Mouse (Mus musculus) ZHBTc4 (cell line): ENCODE data around the gene Nr1h2.

Experiments used
- DNase-seq: peaks from one replicate; pipeline ENCODE4 v3.0.0-alpha.2; 2011; ENCODE audit warnings: low read depth, low spot score

Gene Nr1h2

DNA sequence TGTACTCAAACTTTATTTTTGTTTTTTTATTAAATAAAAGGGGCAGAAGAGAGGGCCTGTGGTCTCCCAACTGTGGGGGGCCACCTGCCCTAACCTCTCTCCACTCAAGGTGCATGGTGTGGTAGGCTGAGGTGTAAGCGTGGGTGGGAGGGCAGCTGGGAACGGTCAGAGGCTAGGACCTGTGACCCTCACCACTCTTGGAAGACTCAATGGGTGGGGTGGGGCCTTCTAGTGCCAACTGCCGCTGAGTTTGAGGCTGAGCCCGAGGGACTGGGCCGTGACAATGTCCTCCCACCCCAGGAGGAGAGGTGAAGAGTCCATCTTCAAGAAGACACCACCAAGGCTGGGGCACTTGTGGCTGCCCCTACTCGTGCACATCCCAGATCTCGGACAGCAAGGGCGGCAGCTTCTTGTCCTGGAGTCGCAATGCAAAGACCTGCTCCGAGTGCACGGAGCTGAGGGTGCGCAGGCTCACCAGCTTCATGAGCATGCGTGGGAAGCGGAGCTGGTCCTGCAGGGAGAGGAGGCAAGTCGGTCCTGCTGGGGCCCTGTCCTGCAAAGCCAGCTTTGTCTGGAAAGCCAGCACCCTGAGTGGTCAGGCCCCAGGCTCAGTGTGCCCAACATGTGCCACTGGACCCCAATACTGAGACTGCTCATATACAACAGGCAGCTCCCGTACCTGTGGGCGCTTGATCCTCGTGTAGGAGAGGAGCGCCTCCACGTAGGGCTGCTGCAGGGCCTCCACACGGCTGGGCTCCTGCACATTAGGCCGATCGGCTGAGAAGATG, 3.9 kb downstream of the Nr1h2 start:
- no peak for DNase-seq

DNA sequence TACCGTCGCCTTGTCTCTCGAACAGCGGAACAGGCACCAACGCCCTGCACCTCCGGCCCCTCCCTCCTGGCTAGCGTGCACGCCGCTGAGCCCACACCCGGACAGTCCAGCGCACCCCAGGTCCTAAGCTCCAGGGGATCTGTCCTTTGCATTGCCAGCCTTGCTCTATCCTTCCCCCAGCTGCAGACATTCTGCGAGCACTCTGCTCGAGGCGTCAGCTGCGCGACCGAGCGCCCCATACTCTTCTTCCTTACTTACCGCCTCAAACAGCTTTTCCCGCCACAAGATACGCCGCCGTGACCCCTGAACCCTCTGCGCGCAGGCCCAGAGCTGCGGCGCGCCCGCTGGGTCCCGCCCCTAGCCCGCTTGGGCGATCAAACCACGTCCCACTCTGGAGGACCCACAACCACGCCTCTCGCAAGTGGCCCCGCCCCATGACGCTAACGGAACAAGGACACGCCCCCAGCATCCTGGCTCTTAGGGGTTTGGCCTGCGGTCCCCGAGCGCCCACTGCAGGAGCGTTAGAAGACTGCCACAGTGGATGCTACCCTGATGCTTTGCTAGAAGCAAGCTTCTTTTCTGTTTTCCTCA, 5.2 kb downstream of the Nr1h2 start, which contains the start of gene Pold1:
Gene Pold1 (minus strand): TSS at position 353 of the 591 bp plus-strand sequence.
- peak; percentile 100 for DNase-seq

DNA sequence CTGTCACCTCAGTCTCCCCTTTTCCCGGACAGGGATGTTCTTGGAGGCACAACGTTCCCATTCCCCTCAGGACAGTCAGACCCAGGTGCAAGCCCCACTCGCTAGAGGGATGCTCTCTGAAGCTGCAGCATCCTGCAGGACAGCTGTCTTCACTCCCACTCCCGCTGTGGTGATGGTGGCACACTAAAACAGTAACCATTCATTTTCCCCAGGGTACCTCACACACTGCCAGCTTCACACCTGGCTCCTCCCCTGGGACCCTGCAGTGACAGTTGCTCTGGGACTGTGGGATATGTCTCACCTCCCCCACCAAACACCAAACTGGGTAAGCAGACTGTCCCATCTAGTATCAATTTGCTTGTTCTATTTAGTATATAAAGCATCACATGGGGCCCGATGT, 6.0 kb downstream of the Nr1h2 start:
- DNase-seq: no peak

DNA sequence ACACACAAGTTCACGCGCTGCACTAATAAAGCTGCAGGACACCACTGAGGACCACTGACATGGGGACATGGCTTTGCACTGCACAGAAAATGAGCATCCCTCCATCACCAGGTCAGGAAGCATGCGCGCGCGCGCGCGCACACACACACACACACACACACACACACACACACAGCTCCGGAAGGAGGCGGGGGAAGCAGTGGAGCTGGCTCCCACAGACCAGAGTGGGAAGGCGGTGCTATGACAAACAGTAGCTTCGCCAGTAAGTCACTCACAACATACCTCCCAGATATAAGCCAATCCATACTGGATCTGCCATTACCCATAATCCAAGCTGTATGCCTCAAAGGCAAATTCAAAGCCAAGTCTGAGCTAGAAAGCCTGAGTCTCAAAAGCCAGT, 6.7 kb downstream of the Nr1h2 start:
- DNase-seq: no peak

DNA sequence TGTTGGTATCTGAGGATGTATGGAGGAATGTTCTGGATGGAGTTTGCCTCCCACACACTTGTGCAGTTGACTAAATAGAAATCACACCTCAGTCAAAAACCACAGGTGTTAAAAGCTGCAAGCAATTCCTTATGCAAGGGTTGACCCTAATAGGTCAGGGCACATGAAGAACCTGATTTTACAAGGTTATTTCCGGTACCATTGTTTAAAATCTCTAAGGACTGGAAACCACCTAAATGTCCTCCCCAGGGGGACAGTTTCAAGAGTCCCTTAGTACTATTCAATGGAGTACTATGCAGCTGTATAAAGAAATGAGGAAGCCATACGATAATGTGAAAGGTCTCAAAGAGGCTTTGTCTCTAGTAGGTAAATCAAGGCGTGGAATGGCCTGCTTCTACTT, 7.5 kb downstream of the Nr1h2 start:
- no peak for DNase-seq

DNA sequence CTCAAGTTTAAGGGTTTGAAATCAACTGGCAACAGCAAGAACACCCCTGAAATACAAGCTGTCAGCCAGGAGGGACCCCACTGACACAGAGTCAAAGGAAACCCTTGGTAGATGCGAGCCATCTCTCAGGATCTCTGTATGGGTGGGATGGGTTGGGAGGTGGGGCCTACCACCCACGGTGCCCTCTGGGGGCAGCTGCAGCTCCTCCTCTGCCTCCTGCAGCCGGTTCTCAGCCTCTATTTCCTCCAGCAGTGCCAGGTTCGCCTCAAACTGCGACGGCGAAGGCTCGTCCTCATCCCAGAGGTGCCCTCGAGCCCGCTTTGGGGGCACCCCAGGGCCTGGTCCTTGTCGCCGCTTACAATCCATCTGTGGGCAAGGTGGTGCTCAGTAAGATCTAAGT, 10.7 kb downstream of the Nr1h2 start:
- DNase-seq: no peak

DNA sequence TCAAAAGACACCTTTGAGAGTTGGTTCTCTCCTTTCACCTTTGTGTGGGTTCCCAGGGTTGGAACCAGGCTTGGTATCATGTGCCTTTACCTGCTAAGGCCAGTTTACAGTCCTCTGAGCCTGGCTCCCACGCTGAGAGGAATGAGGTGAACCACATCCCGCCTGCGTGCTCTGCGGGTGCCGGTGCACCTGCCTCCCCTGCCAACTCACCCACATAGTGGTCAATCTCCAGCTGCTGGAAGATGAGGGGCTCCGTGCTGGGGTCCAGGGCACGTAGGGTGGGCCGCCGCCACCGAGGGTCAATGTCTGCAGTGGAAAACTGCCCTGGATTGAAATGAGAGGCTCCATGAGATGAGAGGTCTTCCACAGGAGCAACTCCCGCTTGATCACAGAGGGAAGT, 11.2 kb downstream of the Nr1h2 start:
- no peak for DNase-seq

DNA sequence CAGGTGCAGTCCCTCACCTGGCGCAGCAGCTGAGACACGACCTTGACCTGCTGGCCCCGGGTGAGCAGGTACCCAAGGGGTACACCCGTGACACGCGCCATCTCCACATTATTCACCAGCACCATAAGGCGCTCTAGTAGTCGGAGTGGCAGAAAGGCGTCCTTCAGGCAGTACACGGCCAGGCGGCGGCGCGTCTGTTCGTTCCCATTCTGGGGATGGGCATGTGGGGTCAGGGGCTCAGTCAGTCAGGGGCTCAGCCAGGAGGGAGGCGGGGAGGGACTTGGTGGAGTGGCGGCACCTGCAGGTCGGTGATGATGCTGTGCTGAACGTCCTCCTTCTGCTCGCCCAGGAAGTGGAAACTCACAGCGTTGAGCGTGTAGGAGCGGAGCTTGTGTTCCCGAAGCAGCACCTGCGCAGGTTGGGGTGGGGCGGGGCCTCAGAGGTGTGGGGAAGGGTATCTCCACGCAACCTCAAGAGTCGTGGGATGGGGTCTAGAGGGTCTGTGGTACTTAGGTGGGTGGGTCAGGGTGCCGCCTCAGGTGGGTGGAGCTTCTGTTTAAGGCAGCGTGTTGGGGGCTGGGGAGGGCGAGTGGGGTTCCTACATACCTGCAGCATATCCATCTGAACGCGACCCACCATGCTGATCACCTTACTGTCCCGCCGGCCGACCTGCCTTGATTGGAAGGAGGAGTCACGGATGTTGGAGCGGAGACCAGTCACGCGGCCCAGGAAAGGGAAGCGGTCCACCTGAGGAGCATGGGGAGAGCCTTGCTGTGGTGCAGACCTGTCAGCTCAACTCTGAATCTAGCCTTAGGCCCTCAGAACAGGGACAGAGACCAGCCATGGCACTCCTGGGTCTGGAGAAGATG, 14.8 kb downstream of the Nr1h2 start:
- DNase-seq: no peak

DNA sequence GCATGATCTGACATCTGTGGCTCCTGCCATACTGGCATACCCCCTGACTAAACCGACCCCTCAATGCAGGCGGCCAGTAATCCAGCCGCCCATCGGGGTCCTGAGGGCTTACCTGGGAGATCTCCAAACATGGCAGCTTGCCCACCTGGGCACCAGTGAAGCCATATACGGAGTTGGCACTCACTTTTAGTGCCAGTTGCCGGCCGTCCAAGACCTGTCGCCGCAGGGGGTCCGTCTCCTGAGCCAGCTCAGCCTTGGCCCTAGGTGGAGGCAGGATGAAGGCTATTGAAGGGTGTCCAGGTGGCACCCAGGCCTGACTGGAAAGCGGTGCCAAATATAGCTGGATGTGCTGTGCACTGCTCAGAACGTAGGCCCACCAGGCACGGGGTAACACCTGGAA, 16.3 kb downstream of the Nr1h2 start:
- DNase-seq: no peak

DNA sequence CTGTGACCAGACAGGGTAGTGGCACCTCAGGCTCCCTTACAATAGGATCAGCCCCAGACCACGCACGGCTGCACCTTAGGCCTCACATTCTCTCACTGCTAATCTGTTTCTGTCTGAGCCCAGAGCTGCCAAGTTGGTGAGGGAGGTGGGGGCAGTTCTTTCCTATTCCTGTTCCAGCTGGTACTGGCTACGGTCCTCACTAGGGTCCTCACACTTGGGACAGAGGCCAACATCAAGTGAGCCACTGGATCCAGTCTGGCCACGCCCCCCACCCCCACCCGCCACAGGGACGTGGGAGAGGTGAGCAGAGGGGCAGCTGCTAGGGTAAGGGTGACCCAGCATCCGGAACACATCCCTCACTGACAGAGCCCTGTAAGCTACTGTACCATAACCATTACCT, 16.7 kb downstream of the Nr1h2 start:
- DNase-seq: no peak

DNA sequence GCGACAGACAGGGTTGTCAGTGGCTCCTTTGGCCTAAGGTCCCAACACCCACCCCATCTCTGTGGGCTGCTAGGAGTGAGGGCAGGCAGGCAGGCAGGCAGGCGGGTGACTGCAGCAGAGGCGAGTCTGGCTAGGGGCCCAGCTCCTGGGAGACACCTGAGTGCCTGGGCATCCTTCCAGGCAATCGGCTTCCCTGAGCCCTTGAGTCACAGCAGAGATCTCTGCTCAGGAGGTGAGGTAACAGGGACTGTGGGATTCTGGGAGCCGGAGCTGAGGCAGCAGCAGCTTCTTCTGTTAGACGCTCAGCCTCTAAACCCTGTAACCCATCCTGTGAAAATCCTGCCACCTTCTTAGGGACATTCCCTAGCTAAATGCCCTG, 17.2 kb downstream of the Nr1h2 start:
- DNase-seq: no peak

DNA sequence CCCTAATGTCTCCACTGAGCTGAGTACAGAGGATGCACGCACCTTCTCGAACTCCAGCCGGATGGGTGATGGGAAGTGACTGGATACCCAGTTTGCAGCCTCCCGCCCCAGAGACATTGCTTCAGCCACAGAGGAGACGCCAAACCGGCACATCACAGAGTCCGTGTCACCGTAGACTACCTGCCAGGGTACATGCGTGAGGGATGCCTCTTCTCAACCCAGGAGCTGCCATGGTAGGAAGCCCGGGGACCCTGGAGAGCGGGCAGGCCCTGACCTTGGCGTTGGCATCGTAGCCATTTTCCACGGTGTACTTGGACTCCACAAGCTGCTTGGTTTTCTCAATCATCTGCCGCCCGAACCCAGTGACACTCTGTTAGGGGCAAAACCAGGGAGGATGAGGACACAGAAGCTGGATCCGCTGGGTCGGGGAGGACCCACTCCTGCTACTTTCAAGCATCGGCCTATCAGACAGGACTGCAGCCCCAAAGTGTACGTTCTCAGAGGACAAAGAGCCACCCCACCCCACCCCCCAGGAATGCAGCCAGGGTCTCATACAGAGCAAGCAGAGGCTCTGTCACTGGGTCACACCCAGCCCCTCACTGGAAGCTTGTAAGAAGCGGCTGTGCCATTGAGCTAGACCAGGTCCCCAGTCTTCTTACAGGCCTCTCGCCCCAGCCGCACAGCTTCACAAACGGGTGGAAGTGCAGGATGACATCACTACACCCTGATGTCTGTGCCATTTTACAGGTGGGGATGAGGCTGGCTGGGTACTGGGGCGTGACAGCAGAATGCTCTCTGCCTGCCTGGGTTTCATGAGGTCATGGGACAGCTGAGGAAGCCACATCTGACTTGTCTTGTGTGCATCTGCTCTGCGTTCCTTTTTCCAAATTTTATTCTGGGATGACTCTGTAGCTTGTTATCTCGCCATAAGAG, 17.8 kb downstream of the Nr1h2 start:
- peak; percentile 52 for DNase-seq

DNA sequence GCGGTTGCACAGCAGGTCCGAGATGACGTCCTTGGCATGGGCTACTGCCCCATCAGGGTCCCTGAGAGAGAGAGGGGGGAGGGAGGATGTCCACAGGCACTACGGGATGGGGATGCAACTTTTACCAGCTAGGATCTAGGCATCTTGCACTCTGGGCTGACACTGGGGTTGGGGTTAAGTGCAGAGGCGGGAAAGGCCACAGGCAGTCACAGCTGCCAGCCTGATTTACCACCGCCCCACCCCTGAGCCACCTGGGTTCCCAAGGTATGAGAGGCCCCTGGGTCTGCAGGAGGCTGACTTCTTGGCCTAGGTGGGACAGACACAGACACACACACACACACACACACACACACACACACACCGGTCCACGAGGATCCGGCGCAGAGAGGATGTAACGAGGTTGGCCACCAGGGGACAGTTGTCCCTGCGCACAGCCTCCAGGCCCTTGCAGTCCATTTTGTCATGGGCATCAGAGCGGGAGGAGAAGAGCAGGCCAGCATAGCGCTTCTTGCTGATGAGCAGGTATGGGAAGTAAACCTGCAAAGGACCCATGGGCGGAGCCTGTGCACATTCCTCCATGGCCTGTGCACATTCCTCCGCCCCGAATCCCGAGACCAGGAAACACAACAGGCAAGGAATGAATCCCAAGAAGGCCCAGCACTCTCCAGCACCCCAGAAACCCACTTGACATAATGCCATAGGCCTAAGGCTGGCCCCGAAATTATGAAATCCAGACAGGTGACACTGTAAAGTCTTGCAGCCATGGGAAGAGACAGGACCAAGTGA, 18.9 kb downstream of the Nr1h2 start:
- DNase-seq: peak; percentile 79

DNA sequence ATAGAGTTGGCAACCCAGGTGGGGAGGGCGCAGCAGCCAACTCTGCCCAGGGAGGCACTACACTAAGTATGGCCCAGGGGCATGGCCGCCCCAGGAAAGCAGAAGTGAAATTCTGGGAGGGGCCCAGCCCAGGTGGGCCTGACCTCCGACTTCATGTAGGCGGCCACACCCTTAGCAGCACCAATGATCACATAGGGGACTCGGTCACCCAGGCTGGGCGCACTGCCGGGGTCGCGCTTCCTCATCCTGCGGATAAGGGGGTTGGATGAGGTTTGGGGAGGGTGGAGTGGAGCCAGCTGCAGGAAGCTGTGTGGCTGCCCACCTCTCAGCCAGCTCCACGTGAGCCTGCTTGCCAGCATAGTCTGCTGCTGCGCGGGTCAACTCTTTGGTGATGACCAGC, 19.5 kb downstream of the Nr1h2 start:
- DNase-seq: no peak

DNA sequence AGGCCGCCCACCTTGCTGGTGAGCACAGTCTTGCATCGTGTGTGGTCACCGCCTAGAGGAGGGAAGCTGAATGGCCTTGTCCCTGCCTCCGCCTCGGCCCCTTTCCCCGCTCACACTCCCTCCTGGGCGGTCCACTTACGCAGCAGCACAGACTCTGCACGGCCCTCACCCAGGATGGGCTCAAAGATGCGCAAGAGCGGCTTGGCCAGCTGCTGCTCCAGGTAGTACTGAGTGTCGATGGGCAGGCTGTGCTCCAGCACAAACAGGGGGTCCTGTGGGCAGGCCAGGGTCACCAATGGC, 20.1 kb downstream of the Nr1h2 start:
- DNase-seq: no peak

DNA sequence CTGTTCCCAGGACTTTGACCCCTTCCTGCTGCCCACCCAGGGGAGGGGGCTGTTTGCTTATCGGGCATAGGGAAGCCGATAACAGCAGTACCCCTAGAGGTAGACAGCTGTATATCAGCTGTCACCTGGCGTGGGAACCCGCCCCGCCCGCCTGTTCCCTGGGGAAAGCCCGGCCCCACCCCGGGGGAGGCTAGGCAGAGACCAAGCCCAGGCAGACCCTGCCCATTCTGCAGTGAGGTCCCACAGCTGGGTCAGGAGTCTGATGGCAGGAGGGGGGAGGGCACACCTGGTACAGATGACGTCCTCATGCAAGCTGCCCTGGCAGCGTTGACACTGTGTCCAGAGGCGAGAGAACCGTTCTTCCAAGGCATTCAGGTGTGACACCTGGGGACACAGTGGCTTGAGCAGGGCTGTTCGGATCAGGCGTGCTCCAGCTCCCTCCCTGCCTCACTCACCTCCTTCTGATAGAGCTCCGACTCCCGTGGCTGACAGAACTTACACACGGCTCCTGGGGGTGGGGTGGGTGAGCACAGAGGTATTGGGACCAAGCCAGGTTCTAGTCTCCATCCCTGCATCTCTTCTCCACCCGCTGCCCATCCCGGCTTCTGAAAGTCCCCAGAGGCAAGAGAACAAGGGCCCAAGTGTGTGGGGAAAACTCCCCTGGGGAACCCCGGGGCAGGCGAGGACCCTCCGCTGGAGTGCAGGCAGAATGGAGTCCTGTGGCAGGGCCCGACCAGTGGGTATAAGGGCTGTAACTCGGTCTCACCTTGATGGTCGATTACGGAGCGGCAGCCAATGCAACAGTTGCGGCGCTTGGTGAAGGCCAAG, 20.6 kb downstream of the Nr1h2 start:
- no peak for DNase-seq

DNA sequence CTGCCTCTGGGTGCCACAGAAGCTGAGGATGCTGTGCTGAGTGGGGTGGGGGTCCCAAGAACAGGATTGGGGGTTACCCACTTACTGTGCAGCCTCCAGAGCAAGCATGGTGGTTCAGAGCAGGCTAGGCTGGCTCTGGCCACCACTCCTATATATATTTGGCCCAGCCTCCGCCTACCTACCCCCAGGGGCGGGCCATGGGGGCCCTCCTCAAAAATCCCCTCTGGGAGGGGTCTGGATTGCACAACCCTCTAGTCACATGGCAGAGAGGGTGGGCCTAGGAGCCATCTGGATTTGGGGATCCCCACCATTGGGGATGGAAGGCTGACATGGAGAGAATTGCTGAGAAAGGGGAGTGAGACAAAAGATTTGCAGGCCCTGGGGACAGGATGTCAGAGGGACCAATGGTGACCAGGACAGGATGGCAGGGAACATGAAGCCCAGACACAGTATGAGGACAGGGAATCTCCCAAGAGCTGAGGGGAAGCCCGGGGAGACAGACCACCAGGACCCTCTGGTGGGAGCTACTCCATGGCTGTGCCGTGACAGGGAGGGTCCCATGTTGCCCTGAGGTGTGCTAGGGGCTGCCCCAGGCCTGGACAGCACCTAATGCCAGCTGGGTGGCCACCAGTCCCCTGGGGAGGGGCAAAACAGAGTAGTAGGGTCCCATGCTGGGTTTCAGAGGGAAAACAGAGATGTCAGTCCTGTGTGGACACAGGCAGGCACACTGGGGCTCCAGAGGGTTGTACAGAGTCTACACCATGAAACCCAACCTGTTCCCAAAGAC, 21.6 kb downstream of the Nr1h2 start, which contains the start of gene Spib:
Gene Spib (minus strand): TSS at position 126 of the 787 bp plus-strand sequence.
- no peak for DNase-seq

DNA sequence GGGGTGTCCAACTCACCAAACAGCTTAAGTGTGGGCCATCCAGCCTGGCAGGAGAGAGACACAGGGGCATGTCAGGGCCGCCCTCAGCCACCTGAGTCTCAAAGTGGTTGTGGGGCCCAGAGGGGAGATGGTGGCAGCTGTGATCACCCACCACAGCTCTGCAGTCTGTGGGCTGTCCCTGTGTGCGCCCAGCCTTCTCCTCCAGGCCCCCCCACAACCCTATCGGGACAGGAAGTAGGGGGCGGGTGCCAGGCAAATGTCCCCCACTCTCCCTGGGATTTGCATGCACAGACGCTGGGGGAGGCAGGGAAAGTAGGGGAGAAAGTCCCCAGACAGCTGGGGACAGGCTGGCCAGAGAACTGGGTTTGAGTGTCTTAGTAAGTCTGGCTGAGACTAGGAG, 22.5 kb downstream of the Nr1h2 start:
- DNase-seq: no peak

DNA sequence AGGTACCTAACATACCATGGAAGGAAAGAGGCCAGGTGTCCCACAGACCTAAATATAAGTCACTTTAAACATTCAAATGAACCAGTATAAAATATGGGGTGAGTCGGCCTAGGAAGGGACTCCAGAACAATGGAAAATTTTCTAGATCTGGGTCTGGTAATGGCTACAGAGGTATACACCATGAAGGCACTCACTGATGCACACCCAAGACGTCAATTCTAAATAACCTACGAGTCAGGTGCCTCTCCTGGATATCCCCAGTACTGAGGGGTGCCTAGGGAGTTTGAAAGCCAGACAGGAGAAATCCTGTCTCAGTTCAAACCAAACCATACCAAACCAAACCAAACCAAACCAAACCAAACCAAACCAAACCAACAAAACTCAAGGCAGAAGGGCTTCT, 23.2 kb downstream of the Nr1h2 start:
- no peak for DNase-seq
